Mouse (Mus musculus) C2C12 (cell line): ENCODE measurements around the gene Rhbdf2. TPM values are rescaled to one million over a fixed set of nuclear protein-coding genes. Genes with fewer than 3 reads are reported as not detected.
A peak's percentile ranks its signal among the peaks of the same experiment; 100 is the strongest.
"Not testable (repeated sequence)": the region's sequence is repeated elsewhere in the genome, so short reads cannot be mapped to it uniquely, and the experiment has no call there.

ENCODE experiments used
- H3K27me3 ChIP-seq: one replicate; pipeline ENCODE4 v1.6.1; 2011; ENCODE audit not compliant: control insufficient read depth, insufficient read depth, insufficient read length
- H3K36me3 ChIP-seq: one replicate; pipeline ENCODE4 v1.6.1; 2011; ENCODE audit not compliant: control insufficient read depth, insufficient read depth
- H3K4me3 ChIP-seq: one replicate; pipeline ENCODE4 v1.5.1; 2011; ENCODE audit warnings: mild to moderate bottlenecking, control low read depth; ENCODE audit not compliant: poor library complexity, insufficient read depth, severe bottlenecking
- H3K79me2 ChIP-seq: one replicate; pipeline ENCODE4 v1.6.1; 2011; ENCODE audit not compliant: control insufficient read depth, insufficient read depth
- H3K79me3 ChIP-seq: one replicate; pipeline ENCODE4 v1.6.1; 2011; ENCODE audit warnings: low read depth, control low read depth
- H3ac ChIP-seq: one replicate; pipeline ENCODE3; 2011; ENCODE audit warnings: low read depth; ENCODE audit not compliant: control insufficient read depth, insufficient read length
- CEBPB ChIP-seq: IDR thresholded peaks from one replicate; pipeline ENCODE4 v1.6.1; 2011; ENCODE audit warnings: low read depth, mild to moderate bottlenecking, control low read depth, moderate library complexity
- CTCF ChIP-seq: IDR thresholded peaks from one replicate; pipeline ENCODE4 v1.5.1; 2011; ENCODE audit not compliant: control insufficient read depth, insufficient read depth, insufficient read length
- FOSL1 ChIP-seq: IDR thresholded peaks from one replicate; pipeline ENCODE4 v1.8.0; 2011; ENCODE audit warnings: mild to moderate bottlenecking, low read length; ENCODE audit not compliant: poor library complexity, insufficient read depth, severe bottlenecking
- MAX ChIP-seq: IDR thresholded peaks from one replicate; pipeline ENCODE4 v1.6.1; 2011; ENCODE audit warnings: mild to moderate bottlenecking, control low read depth
- MYOD1 ChIP-seq: IDR thresholded peaks from one replicate; pipeline ENCODE4 v1.6.1; 2011; ENCODE audit warnings: low read depth; ENCODE audit not compliant: control insufficient read depth, insufficient read length
- MYOG ChIP-seq: IDR thresholded peaks from one replicate; pipeline ENCODE4 v1.6.1; 2011; ENCODE audit not compliant: control insufficient read depth, insufficient read length; ENCODE audit errors: extremely low read depth
- USF1 ChIP-seq: IDR thresholded peaks from one replicate; pipeline ENCODE4 v1.6.1; 2011; ENCODE audit warnings: low read depth, mild to moderate bottlenecking, control low read depth, moderate library complexity
- long read RNA-seq, 2 experiments: library from polyadenylated mRNA; unstranded; transcript quantifications; one replicate each; pipeline ENCODE4 v2.0.0; 2019 to 2020
- polyA plus RNA-seq: library from polyadenylated mRNA; unstranded; fragments of >200 nt; fragmentation: generic; extraction: Trizol; gene quantifications from one replicate; pipeline ENCODE4 v1.2.1, GENCODE M21; 2012; ENCODE audit warnings: missing spikeins

The Rhbdf2 gene
- polyA plus RNA-seq, result 1.9 TPM
- long read RNA-seq, experiment 1, partial matches to known transcripts, result 0 of 3 reads
- long read RNA-seq, experiment 1, other reads (novel, unspliced or antisense), result 2 of 3 reads
- long read RNA-seq, experiment 2, transcript Rhbdf2-202 (19 exons, 3,593 nt), result major isoform, 9 of 18 reads
- long read RNA-seq, experiment 2, partial matches to known transcripts, result 2 of 18 reads
- long read RNA-seq, experiment 2, other reads (novel, unspliced or antisense), result 7 of 18 reads

DNA sequence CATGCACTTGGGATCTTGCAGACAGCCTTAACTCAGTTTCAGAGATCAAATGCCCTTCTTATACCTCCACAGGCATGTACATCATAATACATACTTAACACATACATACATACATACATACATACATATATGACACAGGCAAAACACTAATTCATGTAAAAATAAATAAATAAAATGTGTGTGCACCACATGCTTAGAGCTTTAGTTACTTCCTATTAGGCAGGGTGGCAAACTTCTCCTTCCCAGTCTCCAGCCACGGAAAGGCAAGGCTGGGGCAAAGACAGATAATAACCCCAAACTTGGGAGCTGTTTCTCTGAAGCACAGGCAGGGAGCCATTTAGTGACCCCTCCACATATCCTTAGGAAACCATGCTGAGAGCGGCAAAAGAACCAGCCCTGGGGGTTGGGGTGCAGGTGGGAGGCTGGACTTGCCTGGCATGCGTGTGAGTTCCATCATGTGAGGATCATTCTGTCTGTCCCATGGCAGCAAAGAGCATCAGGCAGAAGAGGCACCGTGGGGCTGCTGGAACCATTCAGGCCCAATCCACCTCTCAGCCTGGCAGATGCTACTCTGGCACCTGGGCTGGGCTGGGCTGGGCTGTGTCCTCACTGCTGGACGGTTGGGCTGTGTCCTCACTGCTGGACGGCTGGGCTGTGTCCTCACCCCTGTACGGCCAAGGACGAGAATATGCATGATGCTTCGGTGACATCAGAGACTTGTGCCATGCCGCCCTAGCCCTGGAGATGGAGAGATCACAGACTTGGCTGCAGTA, at the start of gene Rhbdf2:
TSS of gene Rhbdf2 (minus strand) at position 721 of the 773 bp plus-strand sequence.
- H3K36me3 ChIP-seq, result no peaks in the 10 kb centered on the region
- H3ac ChIP-seq, result no peak within 1 kb of the TSS
- TF ChIP-seq USF1 (no peak), MYOD1 (no peak), CEBPB (no peak), CTCF (no peak), MAX (no peak), FOSL1 (no peak), MYOG (no peak)
- H3K79me3 ChIP-seq, result peaks cover 2% of the 10 kb centered on the region
- no peaks in the 10 kb centered on the region for H3K27me3 ChIP-seq
- no peak within 1 kb of the TSS for H3K4me3 ChIP-seq
- peaks cover 22% of the 10 kb centered on the region for H3K79me2 ChIP-seq

DNA sequence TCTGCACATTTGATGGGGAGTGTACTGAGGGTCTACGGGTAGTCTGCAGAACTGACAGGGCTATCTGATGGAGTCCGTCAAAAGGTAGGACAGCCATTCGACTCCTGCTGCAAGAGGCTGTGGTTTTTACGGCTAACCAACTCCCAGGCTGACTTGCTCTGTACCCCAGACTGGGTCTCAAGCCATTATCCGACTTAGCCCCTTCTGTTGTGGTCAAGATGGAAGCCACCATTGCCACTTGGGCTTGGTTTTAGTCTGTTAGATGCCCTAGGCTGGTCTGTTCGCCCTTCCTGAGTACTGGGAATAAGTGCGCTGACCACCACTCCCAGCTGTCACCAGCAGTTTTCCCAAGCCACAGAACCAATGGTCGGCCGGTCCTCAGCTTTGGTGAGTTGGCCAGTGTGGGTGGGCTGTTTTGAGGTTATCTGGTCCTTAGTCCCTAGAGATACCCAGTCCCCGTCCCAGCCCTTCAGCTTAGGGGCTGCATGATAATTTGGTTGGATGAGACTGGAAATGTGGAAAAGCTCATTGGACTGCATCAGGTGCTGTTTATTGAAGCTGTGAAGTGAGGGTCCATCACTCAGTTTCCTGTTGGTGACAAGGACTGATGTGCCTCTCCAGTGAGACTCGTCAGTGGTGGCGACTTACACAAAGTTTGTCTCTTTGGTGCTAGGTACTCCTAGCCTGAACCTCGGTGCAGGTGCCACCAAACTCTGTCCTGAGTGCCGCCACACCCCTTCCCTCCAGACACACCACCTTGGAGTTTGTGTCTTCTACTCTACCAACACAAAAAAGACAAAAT, 49.6 kb upstream of the Rhbdf2 start:
- Histone ChIP-seq H3ac (no peak overlapping the region), H3K79me3 (peaks cover 67% of the 10 kb centered on the region), H3K36me3 (peaks cover 83% of the 10 kb centered on the region), H3K27me3 (no peaks in the 10 kb centered on the region), H3K4me3 (no peak overlapping the region), H3K79me2 (peaks cover 86% of the 10 kb centered on the region)
- TF ChIP-seq FOSL1, result no peak
- TF ChIP-seq MYOD1, result no peak

DNA sequence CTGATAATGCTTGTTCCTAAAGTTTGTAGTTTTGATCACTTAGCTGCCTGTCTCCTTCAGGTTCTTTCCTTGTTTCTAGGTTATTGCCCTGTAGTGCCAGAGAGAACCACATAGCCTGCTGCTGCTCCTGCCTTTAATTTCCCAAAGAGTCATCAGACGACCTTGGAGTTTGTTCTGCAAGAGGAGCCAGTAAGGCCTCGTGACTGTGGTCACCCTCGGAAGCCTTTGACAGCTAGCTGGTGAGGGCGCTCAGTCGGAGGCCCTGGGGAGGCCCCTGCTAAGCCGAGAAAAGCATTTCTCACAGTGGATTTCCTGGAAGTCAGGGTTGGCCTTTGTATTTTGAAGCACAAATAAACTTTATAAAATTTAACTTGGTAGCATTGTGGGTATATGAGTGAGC, 48.6 kb upstream of the Rhbdf2 start:
- Histone ChIP-seq H3K36me3 (peaks cover 76% of the 10 kb centered on the region), H3K79me3 (peaks cover 67% of the 10 kb centered on the region), H3K79me2 (peaks cover 89% of the 10 kb centered on the region)
- not testable (repeated sequence) for H3K4me3 ChIP-seq, H3ac ChIP-seq, H3K27me3 ChIP-seq

- Histone ChIP-seq H3K79me3 (peaks cover 67% of the 10 kb centered on the region), H3K27me3 (no peaks in the 10 kb centered on the region), H3K36me3 (peaks cover 76% of the 10 kb centered on the region), H3K79me2 (peaks cover 87% of the 10 kb centered on the region), H3K4me3 (no peak overlapping the region), H3ac (no peak overlapping the region)
- no peak for TF ChIP-seq USF1
These were observed 48.0 kb upstream of the Rhbdf2 start for GRCm38 (mm10) chr11:116674616-116675379.

DNA sequence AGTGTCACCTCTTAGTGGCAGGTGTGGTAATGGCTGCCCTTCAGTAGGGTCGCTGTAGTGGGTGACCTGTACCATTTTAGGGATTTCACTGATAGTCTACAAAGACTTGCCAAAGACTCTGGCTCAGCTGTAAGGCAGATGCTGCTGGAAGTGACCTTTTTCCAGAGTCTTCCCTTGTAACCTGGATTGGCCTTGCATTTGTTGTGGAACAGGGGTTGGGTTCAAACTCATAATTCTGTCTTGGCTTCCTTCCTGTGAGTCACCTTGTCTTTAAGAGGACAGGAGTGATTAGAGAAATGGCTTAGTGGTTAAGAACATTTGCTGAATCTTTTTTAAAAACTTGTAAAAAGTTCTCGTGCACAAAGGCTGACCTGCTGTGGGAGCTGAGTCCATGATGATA, 46.6 kb upstream of the Rhbdf2 start:
- Histone ChIP-seq H3K79me2 (peaks cover 73% of the 10 kb centered on the region), H3K79me3 (peaks cover 60% of the 10 kb centered on the region), H3K36me3 (peaks cover 64% of the 10 kb centered on the region), H3K4me3 (peak overlapping the region; percentile 98), H3ac (peak overlapping the region; percentile 44), H3K27me3 (peaks cover 3% of the 10 kb centered on the region)
- TF ChIP-seq CEBPB (no peak), FOSL1 (no peak), MAX (no peak), MYOD1 (no peak), USF1 (no peak), MYOG (no peak), CTCF (no peak)

GRCm38 (mm10) chr11:116672595-116672994, 45.8 kb upstream of the Rhbdf2 start:
- H3K36me3 ChIP-seq, result peaks cover 56% of the 10 kb centered on the region

More at GRCm38 (mm10) chr11:116672595-116672994, 45.8 kb upstream of the Rhbdf2 start:
- peaks cover 56% of the 10 kb centered on the region for H3K79me3 ChIP-seq
- no peak for TF ChIP-seq MAX
- no peak for TF ChIP-seq USF1
- TF ChIP-seq FOSL1, result no peak
- no peak for TF ChIP-seq MYOD1
- no peak for TF ChIP-seq MYOG
- TF ChIP-seq CEBPB, result no peak
- no peak for TF ChIP-seq CTCF
- peaks cover 4% of the 10 kb centered on the region for H3K27me3 ChIP-seq
- H3K4me3 ChIP-seq, result peak overlapping the region; percentile 98
- H3K79me2 ChIP-seq, result peaks cover 65% of the 10 kb centered on the region
- H3ac ChIP-seq, result peak overlapping the region; percentile 74
